Mouse (Mus musculus) MEL (cell line): ENCODE measurements around the gene Actl11.

Experiments used
- BHLHE40 ChIP-seq: IDR thresholded peaks from 2 replicates; pipeline ENCODE4 v1.6.1; 2012; ENCODE audit warnings: low read depth, mild to moderate bottlenecking, inconsistent platforms, low read length, improper control_type of control experiment, borderline replicate concordance
- CHD1 ChIP-seq: IDR thresholded peaks from 2 replicates; pipeline ENCODE4 v1.6.1; 2012; ENCODE audit warnings: low read depth, mild to moderate bottlenecking, inconsistent platforms, low read length, improper control_type of control experiment
- CTCF ChIP-seq, 3 experiments: IDR thresholded peaks in 2 of 3; conservative IDR thresholded peaks in 1 of 3; 2 replicates each; pipeline ENCODE4 v1.5.1; 2011 to 2012; ENCODE audit warnings: low read length in 3 of 3, low read depth in 2 of 3, mild to moderate bottlenecking in 2 of 3, improper control_type of control experiment in 1 of 3, inconsistent platforms in 1 of 3, mixed read lengths in 1 of 3, moderate library complexity in 1 of 3; ENCODE audit not compliant: control insufficient read depth in 1 of 3, insufficient read depth in 1 of 3, poor library complexity in 1 of 3, severe bottlenecking in 1 of 3
- ETS1 ChIP-seq: IDR thresholded peaks from 2 replicates; pipeline ENCODE4 v1.6.1; 2012; ENCODE audit warnings: low read depth, mild to moderate bottlenecking, inconsistent platforms, low read length, improper control_type of control experiment, moderate library complexity
- MYC ChIP-seq: IDR thresholded peaks from 2 replicates; pipeline ENCODE4 v1.6.1; 2011; ENCODE audit warnings: low read depth, mild to moderate bottlenecking, low read length, improper control_type of control experiment, moderate library complexity
- POLR2A ChIP-seq, 2 experiments: IDR thresholded peaks; 2 replicates each; pipeline ENCODE4 v1.6.1; 2011 to 2012; ENCODE audit warnings: low read length in 2 of 2, mild to moderate bottlenecking in 2 of 2, control low read depth in 1 of 2, improper control_type of control experiment in 1 of 2, low read depth in 1 of 2, moderate library complexity in 1 of 2; ENCODE audit not compliant: control insufficient read depth in 1 of 2, insufficient read depth in 1 of 2, poor library complexity in 1 of 2
- SIN3A ChIP-seq: IDR thresholded peaks from 2 replicates; pipeline ENCODE4 v1.6.1; 2012; ENCODE audit warnings: low read length, improper control_type of control experiment, inconsistent platforms
- TBP ChIP-seq: IDR thresholded peaks from 2 replicates; pipeline ENCODE4 v1.8.0; 2011; ENCODE audit warnings: low read depth, low read length, improper control_type of control experiment
- UBTF ChIP-seq: IDR thresholded peaks from 2 replicates; pipeline ENCODE4 v1.6.1; 2012; ENCODE audit warnings: low read depth, mild to moderate bottlenecking, inconsistent platforms, low read length, improper control_type of control experiment, moderate library complexity, borderline replicate concordance; ENCODE audit not compliant: insufficient read depth
- USF1 ChIP-seq: IDR thresholded peaks from 2 replicates; pipeline ENCODE4 v1.6.1; 2014; ENCODE audit warnings: low read depth, mild to moderate bottlenecking, inconsistent platforms, low read length, improper control_type of control experiment, moderate library complexity
- ZNF384 ChIP-seq: IDR thresholded peaks from 2 replicates; pipeline ENCODE4 v1.6.1; 2012; ENCODE audit warnings: low read depth, mild to moderate bottlenecking, inconsistent platforms, low read length, improper control_type of control experiment

DNA sequence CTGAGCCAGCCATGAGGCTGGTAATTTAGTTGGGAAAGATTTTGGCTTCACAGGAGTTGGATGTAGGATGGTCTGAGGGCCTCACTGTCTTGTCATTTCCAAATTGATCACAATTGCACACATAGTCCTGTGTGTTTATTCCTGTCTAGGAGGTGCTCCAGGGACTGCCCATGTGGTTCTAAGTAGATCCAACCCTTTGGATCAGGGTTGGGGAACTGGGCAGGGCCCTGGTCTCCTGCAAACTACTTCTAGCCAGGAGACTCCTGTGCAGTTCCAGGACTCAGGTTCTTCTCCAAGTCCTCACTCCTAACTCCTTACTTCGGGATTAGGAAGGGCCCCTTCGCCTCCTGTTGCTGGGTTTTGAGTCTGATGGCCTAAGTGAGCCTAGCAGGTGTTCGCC lies 7.1 kb downstream of the Actl11 start, which contains the start of gene Camkv:
- TF ChIP-seq MYC (no peak), CTCF (IDR thresholded peaks at IDR 0.05 in 2 of 3, conservative IDR thresholded peaks at IDR 0.05 in 1 of 3; ENCODE audit: control insufficient read depth in 1 of 3, insufficient read depth in 1 of 3, low read depth in 2 of 3, low read length in 3 of 3, poor library complexity in 1 of 3, severe bottlenecking in 1 of 3) (no peak), TBP (no peak), BHLHE40 (no peak), ETS1 (no peak), ZNF384 (no peak), SIN3A (no peak), USF1 (no peak), POLR2A (IDR thresholded peaks at IDR 0.05; ENCODE audit: control insufficient read depth in 1 of 2, insufficient read depth in 1 of 2, low read depth in 1 of 2, low read length in 2 of 2, poor library complexity in 1 of 2) (no peak), CHD1 (no peak), UBTF (no peak)
